Mouse (Mus musculus): ENCODE results near the gene Fbxo5. TPM values are rescaled to one million over a fixed set of nuclear protein-coding genes. Genes with fewer than 3 reads are reported as not detected.
A peak's percentile ranks its signal among the peaks of the same experiment; 100 is the strongest.

The Fbxo5 gene
- total RNA-seq, 1 experiment: 60.7 TPM

GRCm38 (mm10) chr10:5815968-5816367 is 10.6 kb upstream of the Fbxo5 start:
- Histone ChIP-seq H3K36me3 (ENCODE audit: control insufficient read depth, insufficient read depth, low read length, poor library complexity, severe bottlenecking) (peaks cover 28% of the 10 kb centered on the region), H3K27ac (ENCODE audit: insufficient read depth, low read depth, low read length, poor library complexity, severe bottlenecking) (no peak overlapping the region), H3K4me3 (ENCODE audit: insufficient read depth in 1 of 2, low read depth in 1 of 2, low read length in 2 of 2, poor library complexity in 1 of 2, severe bottlenecking in 1 of 2) (no peak overlapping the region), H3K4me1 (ENCODE audit: control insufficient read depth in 2 of 2, insufficient read depth in 2 of 2, low read length in 2 of 2, poor library complexity in 1 of 2) (no peaks in the 10 kb centered on the region), H3K9me3 (ENCODE audit: control insufficient read depth, insufficient read depth, low read depth, low read length) (no peaks in the 10 kb centered on the region), H3K9ac (ENCODE audit: insufficient read depth, low read depth, low read length, poor library complexity, severe bottlenecking) (no peak overlapping the region)
- no peak for DNase-seq (ENCODE audit: low read depth, low spot score)
- in situ Hi-C loops (cut with MboI; ENCODE audit: low sequenced_read_pairs in 2 of 2, unreplicated experiment in 2 of 2): no loop called here
- TF ChIP-seq MAFK (IDR thresholded peaks at IDR 0.05; ENCODE audit: insufficient read depth, low read depth, low read length) (no peak), ZC3H11A (IDR thresholded peaks at IDR 0.05; ENCODE audit: borderline replicate concordance, low read depth, low read length) (no peak), HCFC1 (IDR thresholded peaks at IDR 0.05; ENCODE audit: borderline replicate concordance, insufficient read depth, low read length) (no peak), CHD2 (IDR thresholded peaks at IDR 0.05; ENCODE audit: low read depth, low read length) (no peak), ZNF384 (IDR thresholded peaks at IDR 0.05; ENCODE audit: low read depth, low read length) (no peak)

GRCm38 (mm10) chr10:5813724-5814123 is 8.3 kb upstream of the Fbxo5 start:
- Histone ChIP-seq H3K9me3 (ENCODE audit: control insufficient read depth, insufficient read depth, low read depth, low read length) (no peaks in the 10 kb centered on the region), H3K36me3 (ENCODE audit: control insufficient read depth, insufficient read depth, low read length, poor library complexity, severe bottlenecking) (peaks cover 18% of the 10 kb centered on the region), H3K9ac (ENCODE audit: insufficient read depth, low read depth, low read length, poor library complexity, severe bottlenecking) (no peak overlapping the region), H3K4me1 (ENCODE audit: control insufficient read depth in 2 of 2, insufficient read depth in 2 of 2, low read length in 2 of 2, poor library complexity in 1 of 2) (no peaks in the 10 kb centered on the region), H3K27ac (ENCODE audit: insufficient read depth, low read depth, low read length, poor library complexity, severe bottlenecking) (no peak overlapping the region), H3K4me3 (ENCODE audit: insufficient read depth in 1 of 2, low read depth in 1 of 2, low read length in 2 of 2, poor library complexity in 1 of 2, severe bottlenecking in 1 of 2) (no peak overlapping the region)
- TF ChIP-seq HCFC1 (IDR thresholded peaks at IDR 0.05; ENCODE audit: borderline replicate concordance, insufficient read depth, low read length) (no peak), ZNF384 (IDR thresholded peaks at IDR 0.05; ENCODE audit: low read depth, low read length) (no peak)
- DNase-seq (ENCODE audit: low read depth, low spot score): no peak
- in situ Hi-C loops (cut with MboI; ENCODE audit: low sequenced_read_pairs in 2 of 2, unreplicated experiment in 2 of 2): no loop called here

GRCm38 (mm10) chr10:5807683-5808082 is 2.3 kb upstream of the Fbxo5 start:
- Histone ChIP-seq H3K36me3 (ENCODE audit: control insufficient read depth, insufficient read depth, low read length, poor library complexity, severe bottlenecking) (peaks cover 4% of the 10 kb centered on the region), H3K9ac (ENCODE audit: insufficient read depth, low read depth, low read length, poor library complexity, severe bottlenecking) (no peak overlapping the region), H3K4me1 (ENCODE audit: control insufficient read depth in 2 of 2, insufficient read depth in 2 of 2, low read length in 2 of 2, poor library complexity in 1 of 2) (peaks cover 2 to 4% of the 10 kb centered on the region in 2 experiments; a peak in 3 of 4 replicates), H3K4me3 (ENCODE audit: insufficient read depth in 1 of 2, low read depth in 1 of 2, low read length in 2 of 2, poor library complexity in 1 of 2, severe bottlenecking in 1 of 2) (no peak overlapping the region), H3K9me3 (ENCODE audit: control insufficient read depth, insufficient read depth, low read depth, low read length) (no peaks in the 10 kb centered on the region), H3K27ac (ENCODE audit: insufficient read depth, low read depth, low read length, poor library complexity, severe bottlenecking) (no peak overlapping the region)
- DNase-seq (ENCODE audit: low read depth, low spot score): no peak
- TF ChIP-seq MAFK (IDR thresholded peaks at IDR 0.05; ENCODE audit: insufficient read depth, low read depth, low read length): no peak
- TF ChIP-seq ZNF384 (IDR thresholded peaks at IDR 0.05; ENCODE audit: low read depth, low read length): no peak
- no peak for TF ChIP-seq CHD2 (IDR thresholded peaks at IDR 0.05; ENCODE audit: low read depth, low read length)
- TF ChIP-seq HCFC1 (IDR thresholded peaks at IDR 0.05; ENCODE audit: borderline replicate concordance, insufficient read depth, low read length): no peak
- no peak for TF ChIP-seq ZC3H11A (IDR thresholded peaks at IDR 0.05; ENCODE audit: borderline replicate concordance, low read depth, low read length)
- in situ Hi-C loops (cut with MboI; ENCODE audit: low sequenced_read_pairs in 2 of 2, unreplicated experiment in 2 of 2): no loop called here

DNA sequence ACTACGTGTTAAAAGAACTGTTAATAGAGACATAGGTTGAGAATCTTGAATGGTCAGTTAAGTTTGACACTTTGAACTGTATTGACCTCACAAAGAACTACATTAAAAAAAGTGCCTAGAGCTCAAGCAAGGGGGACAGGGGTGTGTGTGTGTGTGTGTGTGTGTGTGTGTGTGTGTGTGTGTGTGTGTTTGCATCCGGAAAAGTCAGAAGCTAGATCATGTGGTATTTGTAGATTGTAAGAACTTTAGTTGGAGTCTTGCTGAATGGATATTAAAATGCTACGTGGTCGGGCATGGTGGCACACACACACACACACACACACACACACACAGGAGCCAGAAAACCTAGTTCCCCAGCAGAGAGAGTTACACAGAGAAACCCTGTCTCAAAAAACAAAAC is 1.6 kb upstream of the Fbxo5 start:
- in situ Hi-C loops (cut with MboI; ENCODE audit: low sequenced_read_pairs in 2 of 2, unreplicated experiment in 2 of 2): no loop called here
- DNase-seq (ENCODE audit: low read depth, low spot score): no peak
- Histone ChIP-seq H3K27ac (ENCODE audit: insufficient read depth, low read depth, low read length, poor library complexity, severe bottlenecking) (no peak overlapping the region), H3K9ac (ENCODE audit: insufficient read depth, low read depth, low read length, poor library complexity, severe bottlenecking) (no peak overlapping the region), H3K9me3 (ENCODE audit: control insufficient read depth, insufficient read depth, low read depth, low read length) (no peaks in the 10 kb centered on the region), H3K4me3 (ENCODE audit: insufficient read depth in 1 of 2, low read depth in 1 of 2, low read length in 2 of 2, poor library complexity in 1 of 2, severe bottlenecking in 1 of 2) (no peak overlapping the region), H3K4me1 (ENCODE audit: control insufficient read depth in 2 of 2, insufficient read depth in 2 of 2, low read length in 2 of 2, poor library complexity in 1 of 2) (peaks cover 4% of the 10 kb centered on the region in 2 experiments; a peak in 3 of 4 replicates), H3K36me3 (ENCODE audit: control insufficient read depth, insufficient read depth, low read length, poor library complexity, severe bottlenecking) (peaks cover 8% of the 10 kb centered on the region)
- no peak for TF ChIP-seq CHD2 (IDR thresholded peaks at IDR 0.05; ENCODE audit: low read depth, low read length)
- no peak for TF ChIP-seq ZNF384 (IDR thresholded peaks at IDR 0.05; ENCODE audit: low read depth, low read length)
- TF ChIP-seq HCFC1 (IDR thresholded peaks at IDR 0.05; ENCODE audit: borderline replicate concordance, insufficient read depth, low read length): no peak
- no peak for TF ChIP-seq ZC3H11A (IDR thresholded peaks at IDR 0.05; ENCODE audit: borderline replicate concordance, low read depth, low read length)
- TF ChIP-seq MAFK (IDR thresholded peaks at IDR 0.05; ENCODE audit: insufficient read depth, low read depth, low read length): no peak

GRCm38 (mm10) chr10:5806416-5806815 is 1.0 kb upstream of the Fbxo5 start:
- Histone ChIP-seq H3K4me1 (ENCODE audit: control insufficient read depth in 2 of 2, insufficient read depth in 2 of 2, low read length in 2 of 2, poor library complexity in 1 of 2) (peaks cover 4% of the 10 kb centered on the region in 2 experiments; a peak in 3 of 4 replicates), H3K4me3 (ENCODE audit: insufficient read depth in 1 of 2, low read depth in 1 of 2, low read length in 2 of 2, poor library complexity in 1 of 2, severe bottlenecking in 1 of 2) (peak overlapping the region; percentile 35 to 85), H3K36me3 (ENCODE audit: control insufficient read depth, insufficient read depth, low read length, poor library complexity, severe bottlenecking) (peaks cover 14% of the 10 kb centered on the region), H3K9me3 (ENCODE audit: control insufficient read depth, insufficient read depth, low read depth, low read length) (no peaks in the 10 kb centered on the region), H3K9ac (ENCODE audit: insufficient read depth, low read depth, low read length, poor library complexity, severe bottlenecking) (peak overlapping the region; percentile 54; the same call in 1 of the 2 replicates), H3K27ac (ENCODE audit: insufficient read depth, low read depth, low read length, poor library complexity, severe bottlenecking) (peak overlapping the region; percentile 50; the same call in 1 of the 2 replicates)
- in situ Hi-C loops (cut with MboI; ENCODE audit: low sequenced_read_pairs in 2 of 2, unreplicated experiment in 2 of 2): no loop called here
- DNase-seq (ENCODE audit: low read depth, low spot score): no peak
- no peak for TF ChIP-seq HCFC1 (IDR thresholded peaks at IDR 0.05; ENCODE audit: borderline replicate concordance, insufficient read depth, low read length)
- TF ChIP-seq CHD2 (IDR thresholded peaks at IDR 0.05; ENCODE audit: low read depth, low read length): no peak
- TF ChIP-seq ZNF384 (IDR thresholded peaks at IDR 0.05; ENCODE audit: low read depth, low read length): no peak
- no peak for TF ChIP-seq MAFK (IDR thresholded peaks at IDR 0.05; ENCODE audit: insufficient read depth, low read depth, low read length)
- TF ChIP-seq ZC3H11A (IDR thresholded peaks at IDR 0.05; ENCODE audit: borderline replicate concordance, low read depth, low read length): no peak
